Mouse (Mus musculus) hindbrain, embryonic 15.5 days (tissue): ENCODE data around the gene Thumpd3. TPM values are rescaled to one million over a fixed set of nuclear protein-coding genes. Genes with fewer than 3 reads are reported as not detected.

Source experiments
- ATAC-seq: fragments of 200-750 bp; cut with Nextera tagmentation; 2 replicates; pipeline ENCODE4 v1.8.0; 2017; ENCODE audit warnings: low read depth, moderate number of reproducible peaks, moderate TSS enrichment; ENCODE audit not compliant: low FRiP score
- H3K27ac ChIP-seq: fragments of 300-500 bp; sonication (generic); replicated peaks from 2 replicates; pipeline ENCODE4 v1.5.1; 2015; ENCODE audit warnings: mild to moderate bottlenecking, inconsistent platforms
- H3K27me3 ChIP-seq: fragments of 300-500 bp; sonication (generic); 2 replicates; pipeline ENCODE4 v1.6.1; 2015; ENCODE audit warnings: control low read depth, inconsistent platforms
- H3K36me3 ChIP-seq: fragments of 300-500 bp; sonication (generic); 2 replicates; pipeline ENCODE4 v1.6.1; 2015; ENCODE audit warnings: control low read depth, inconsistent platforms
- H3K4me1 ChIP-seq: fragments of 300-500 bp; sonication (generic); replicated peaks from 2 replicates; pipeline ENCODE4 v1.6.1; 2015; ENCODE audit warnings: control low read depth, inconsistent platforms
- H3K4me2 ChIP-seq: fragments of 300-500 bp; sonication (generic); 2 replicates; pipeline ENCODE4 v1.6.1; 2015; ENCODE audit warnings: moderate library complexity, mild to moderate bottlenecking, inconsistent platforms
- H3K4me3 ChIP-seq: fragments of 300-500 bp; sonication (generic); 2 replicates; pipeline ENCODE4 v1.5.1; 2015; ENCODE audit warnings: mild to moderate bottlenecking, inconsistent platforms
- H3K9ac ChIP-seq: fragments of 300-500 bp; sonication (generic); 2 replicates; pipeline ENCODE4 v1.6.1; 2015; ENCODE audit warnings: inconsistent platforms
- H3K9me3 ChIP-seq: fragments of 300-500 bp; sonication (generic); 2 replicates; pipeline ENCODE4 v1.6.1; 2016; ENCODE audit warnings: control low read depth, inconsistent platforms
- WGBS: fragments of 180-500 bp; shearing (Covaris S2); methylation state at CpG from one replicate; pipeline ENCODE4 v1.1.7; 2015; 5-methylcytosine and 5-hydroxymethylcytosine counted together
- polyA plus RNA-seq: library from polyadenylated mRNA; unstranded; fragments of >200 nt; fragmentation: Nextera tagmentation; extraction: Ambion mirVana; gene quantifications from 2 replicates; pipeline ENCODE4 v1.2.1, GENCODE M21; 2015

The Thumpd3 gene
- polyA plus RNA-seq, 1 experiment from 2014 or later: 50.8 TPM

DNA sequence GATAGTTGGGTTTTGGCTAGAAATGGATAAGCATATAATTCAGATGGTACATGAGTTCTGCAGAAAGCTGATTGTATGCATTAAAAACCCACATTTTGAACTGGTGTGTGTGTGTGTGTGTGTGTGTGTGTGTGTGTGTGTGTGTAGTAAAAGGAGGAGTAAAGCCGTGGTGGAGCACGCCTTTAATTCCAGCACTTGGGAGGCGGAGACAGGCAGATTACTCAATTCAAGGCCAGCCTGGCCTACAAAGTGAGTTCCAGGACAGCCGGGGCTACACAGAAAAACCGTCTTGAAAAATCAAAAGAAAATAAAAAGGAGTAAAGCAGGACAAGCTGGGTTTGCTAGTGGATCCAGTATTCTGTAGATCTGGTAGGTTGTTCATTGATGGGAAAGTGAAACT, 51.6 kb downstream of the Thumpd3 start:
- peaks cover 11% of the 10 kb centered on the region; the same call in 1 of the 2 replicates for H3K4me1 ChIP-seq
- ATAC-seq: no peak
- H3K36me3 ChIP-seq: no peaks in the 10 kb centered on the region
- no peak overlapping the region for H3K27ac ChIP-seq
- H3K27me3 ChIP-seq: no peaks in the 10 kb centered on the region
- no peak overlapping the region for H3K4me2 ChIP-seq
- 91% methylated on average over 5 of the region's 5 CpGs for WGBS
- no peaks in the 10 kb centered on the region for H3K9me3 ChIP-seq
- H3K4me3 ChIP-seq: no peak overlapping the region
- H3K9ac ChIP-seq: no peak overlapping the region

- Histone ChIP-seq H3K27me3 (no peaks in the 10 kb centered on the region), H3K4me2 (no peak overlapping the region), H3K4me3 (no peak overlapping the region), H3K9me3 (no peaks in the 10 kb centered on the region), H3K9ac (no peak overlapping the region), H3K36me3 (no peaks in the 10 kb centered on the region), H3K27ac (peak overlapping the region; percentile 76), H3K4me1 (peaks cover 11% of the 10 kb centered on the region; the same call in 1 of the 2 replicates)
- ATAC-seq: peak; percentile 86
- WGBS: 31% methylated on average over 5 of the region's 5 CpGs
These were observed 53.7 kb downstream of the Thumpd3 start for GRCm38 (mm10) chr6:113099640-113100289.

DNA sequence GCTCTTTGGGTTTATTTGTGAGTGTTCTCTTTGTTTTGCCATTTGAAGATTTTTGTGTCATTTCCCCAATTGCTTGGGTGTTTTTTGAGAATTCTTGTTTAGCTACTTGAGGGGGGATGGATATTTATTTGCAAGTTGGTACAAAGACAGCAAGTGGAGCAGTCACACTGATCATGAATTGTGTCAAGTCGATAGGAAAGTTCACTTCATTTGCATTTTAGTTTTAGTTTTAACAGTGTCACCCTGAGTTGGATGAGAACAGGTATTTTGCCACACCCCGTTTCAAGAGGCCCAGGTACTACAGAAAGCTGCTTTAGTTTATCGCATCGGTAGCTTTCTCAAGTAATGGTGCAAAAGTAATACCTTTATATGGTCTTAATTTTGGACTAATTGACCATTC, 56.5 kb downstream of the Thumpd3 start:
- Histone ChIP-seq H3K27me3 (no peaks in the 10 kb centered on the region), H3K4me3 (no peak overlapping the region), H3K36me3 (no peaks in the 10 kb centered on the region), H3K9ac (no peak overlapping the region), H3K4me2 (no peak overlapping the region), H3K27ac (no peak overlapping the region), H3K9me3 (no peaks in the 10 kb centered on the region), H3K4me1 (peaks cover 11% of the 10 kb centered on the region; the same call in 1 of the 2 replicates)
- no peak for ATAC-seq
- 85% methylated on average over 4 of the region's 4 CpGs for WGBS

- Histone ChIP-seq H3K9ac (no peak overlapping the region), H3K9me3 (no peaks in the 10 kb centered on the region), H3K4me1 (peaks cover 11% of the 10 kb centered on the region; the same call in 1 of the 2 replicates), H3K27ac (no peak overlapping the region), H3K4me2 (no peak overlapping the region), H3K27me3 (no peaks in the 10 kb centered on the region), H3K4me3 (no peak overlapping the region), H3K36me3 (no peaks in the 10 kb centered on the region)
- no peak for ATAC-seq
These were observed 57.7 kb downstream of the Thumpd3 start for GRCm38 (mm10) chr6:113103765-113104164.

- Histone ChIP-seq H3K27ac (no peak overlapping the region), H3K4me3 (no peak overlapping the region), H3K4me1 (no peaks in the 10 kb centered on the region), H3K9ac (no peak overlapping the region), H3K27me3 (no peaks in the 10 kb centered on the region), H3K36me3 (peaks cover 36% of the 10 kb centered on the region), H3K9me3 (no peaks in the 10 kb centered on the region), H3K4me2 (no peak overlapping the region)
- 85% methylated on average over 3 of the region's 3 CpGs for WGBS
- no peak for ATAC-seq
These were observed 63.4 kb downstream of the Thumpd3 start for GRCm38 (mm10) chr6:113109378-113109777.

DNA sequence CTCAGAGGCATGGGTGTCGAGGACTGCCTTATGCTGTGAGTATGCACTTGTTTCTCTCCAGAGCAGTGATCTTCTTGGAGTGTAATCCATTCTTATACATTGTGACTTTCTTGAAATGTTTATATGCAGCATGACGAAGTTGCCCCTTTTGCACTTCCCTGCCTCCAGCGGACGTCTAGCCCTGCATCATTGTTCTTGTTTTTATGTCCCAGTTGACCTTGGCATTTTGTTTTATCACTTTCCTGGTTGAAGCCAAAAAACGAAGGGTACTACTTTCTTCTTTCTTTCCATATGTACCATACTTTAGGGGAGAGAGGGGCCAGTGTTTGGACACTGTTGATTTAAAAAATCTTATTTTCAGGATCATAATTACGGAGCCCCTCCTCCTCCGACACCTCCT, 63.9 kb downstream of the Thumpd3 start:
- Histone ChIP-seq H3K27me3 (no peaks in the 10 kb centered on the region), H3K27ac (no peak overlapping the region), H3K4me1 (no peaks in the 10 kb centered on the region), H3K9ac (no peak overlapping the region), H3K4me3 (no peak overlapping the region), H3K9me3 (no peaks in the 10 kb centered on the region), H3K4me2 (no peak overlapping the region), H3K36me3 (peaks cover 42% of the 10 kb centered on the region)
- no peak for ATAC-seq
- WGBS: 88% methylated on average over 7 of the region's 7 CpGs

Other genes starting within 250 kb of the Thumpd3 start
- 30.5 and 36.8 TPM in 2 replicates for gene Srgap3, start 99.0 kb upstream of the Thumpd3 start, polyA plus RNA-seq
- 47.5 and 49.5 TPM in 2 replicates for gene Setd5, start 31.1 kb downstream of the Thumpd3 start, polyA plus RNA-seq
- 61.5 and 66.2 TPM in 2 replicates for gene Lhfpl4, start 149.2 kb downstream of the Thumpd3 start, polyA plus RNA-seq
- 35.7 and 41.0 TPM in 2 replicates for gene Mtmr14, start 191.6 kb downstream of the Thumpd3 start, polyA plus RNA-seq
- gene Cpne9, start 236.1 kb downstream of the Thumpd3 start, polyA plus RNA-seq: 4.8 and 10.2 TPM in 2 replicates